Mouse (Mus musculus): ENCODE measurements around the gene Ovol2.

The Ovol2 gene

GRCm38 (mm10) chr2:144324218-144324617 lies 7.7 kb downstream of the Ovol2 start:
- DNase-seq (ENCODE audit: low spot score in 2 of 2) = no peak

GRCm38 (mm10) chr2:144311372-144311771 lies 20.6 kb downstream of the Ovol2 start:
- DNase-seq (ENCODE audit: low spot score in 2 of 2) = no peak

DNA sequence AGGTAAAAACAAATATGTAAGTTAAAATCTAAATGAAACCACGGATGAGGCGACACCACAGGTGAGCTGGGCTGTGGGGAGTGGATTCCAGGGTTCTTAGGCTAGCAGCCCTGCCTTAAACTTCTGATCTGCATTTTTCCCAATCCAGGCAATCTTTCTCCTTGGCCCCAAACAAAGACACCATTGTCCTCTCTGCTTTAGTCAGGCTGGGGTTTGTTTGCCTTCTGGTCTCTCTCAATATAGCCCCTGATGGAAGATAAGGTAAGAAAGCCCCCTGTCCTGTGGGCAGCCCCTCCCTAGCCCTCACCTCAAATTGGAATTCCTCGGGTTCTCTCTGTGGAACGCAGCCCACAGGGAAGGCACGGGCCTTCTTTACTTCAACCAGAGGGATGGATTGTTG lies 21.7 kb downstream of the Ovol2 start:
- no peak for DNase-seq (ENCODE audit: low spot score in 2 of 2)

DNA sequence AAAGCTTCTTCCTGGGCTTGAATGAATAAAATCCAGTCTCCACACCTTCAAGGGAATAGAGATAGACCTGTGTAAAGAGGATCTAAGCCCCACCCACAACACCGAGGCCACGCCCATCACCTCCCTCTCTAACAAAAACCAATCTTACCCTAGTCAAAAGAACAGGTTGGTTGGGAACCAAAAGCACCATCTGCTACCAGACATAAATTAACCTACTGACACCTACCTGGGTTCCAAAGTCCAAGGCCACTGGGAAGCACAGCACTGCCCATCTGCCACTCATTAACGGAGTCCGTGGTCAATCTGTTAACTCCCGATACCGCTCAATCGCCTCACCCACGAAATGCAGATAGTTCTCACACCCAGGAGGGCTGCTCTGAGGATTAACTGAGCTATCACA lies 23.4 kb downstream of the Ovol2 start:
- no peak for DNase-seq (ENCODE audit: low spot score in 2 of 2)

GRCm38 (mm10) chr2:144305721-144306294 lies 26.1 kb downstream of the Ovol2 start:
- DNase-seq (ENCODE audit: low spot score in 2 of 2) = no peak

DNA sequence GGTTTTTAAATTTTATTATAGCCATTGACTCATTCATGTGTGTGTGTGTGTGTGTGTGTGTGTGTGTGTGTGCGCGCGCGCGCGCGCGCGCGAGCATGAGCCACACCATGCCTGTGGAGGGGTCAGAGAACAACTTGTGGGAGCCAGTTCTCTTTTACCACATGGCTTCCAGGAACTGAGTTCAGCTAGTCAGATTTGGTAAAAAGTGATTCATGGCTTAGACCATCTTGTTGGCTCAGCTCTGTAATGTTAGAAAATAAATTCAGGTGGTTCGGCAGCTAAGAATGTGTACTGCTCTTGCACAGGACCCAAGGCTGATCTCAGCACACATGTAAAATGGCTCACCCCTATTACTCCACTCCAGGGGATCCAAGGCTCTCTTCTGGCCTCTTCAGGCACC lies 30.8 kb downstream of the Ovol2 start:
- DNase-seq (ENCODE audit: low spot score in 2 of 2) = no peak

DNA sequence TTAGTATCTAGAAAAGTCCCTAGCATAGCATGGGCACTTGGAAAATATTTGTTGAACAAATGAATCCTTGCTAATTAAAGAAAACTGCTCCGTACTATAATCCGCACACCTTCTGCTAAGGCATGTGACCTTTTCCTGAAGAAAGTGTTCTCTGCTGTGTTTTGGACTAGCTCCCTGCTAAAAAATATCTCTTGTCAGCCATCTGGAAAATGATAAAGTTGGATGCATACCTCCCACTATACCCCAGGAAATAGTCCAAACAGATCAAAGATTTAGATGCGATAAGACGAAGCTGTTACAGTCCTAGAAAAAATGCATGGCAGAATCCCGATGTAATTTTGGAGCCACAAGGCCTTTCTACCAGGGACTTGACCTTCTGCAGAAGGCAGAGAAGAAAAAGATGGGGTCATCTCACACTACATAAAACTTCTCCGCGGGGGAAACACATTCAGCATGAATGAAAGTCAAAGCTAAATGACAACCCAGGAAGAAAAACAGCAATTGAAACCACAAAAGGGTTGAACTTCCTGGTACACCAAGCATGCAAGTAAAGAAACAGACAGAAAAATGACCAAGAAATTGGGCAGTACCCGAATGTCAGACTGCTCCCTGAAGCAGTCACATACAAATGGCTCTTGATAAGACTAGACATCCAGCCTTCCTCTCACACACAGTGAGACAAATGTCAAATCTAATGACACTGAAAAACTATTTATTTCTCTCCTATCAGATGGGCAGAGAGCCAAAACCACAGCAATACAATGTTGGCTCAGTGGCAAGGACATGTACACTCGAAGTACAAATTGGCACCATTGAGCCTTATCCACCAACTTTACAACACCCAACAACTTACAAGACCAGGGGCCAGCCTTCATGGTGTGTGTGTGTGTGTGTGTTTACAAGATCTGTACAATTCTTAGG lies 31.9 kb downstream of the Ovol2 start:
- peak in 1 of 2 experiments; percentile 12 for DNase-seq (ENCODE audit: low spot score in 2 of 2)

DNA sequence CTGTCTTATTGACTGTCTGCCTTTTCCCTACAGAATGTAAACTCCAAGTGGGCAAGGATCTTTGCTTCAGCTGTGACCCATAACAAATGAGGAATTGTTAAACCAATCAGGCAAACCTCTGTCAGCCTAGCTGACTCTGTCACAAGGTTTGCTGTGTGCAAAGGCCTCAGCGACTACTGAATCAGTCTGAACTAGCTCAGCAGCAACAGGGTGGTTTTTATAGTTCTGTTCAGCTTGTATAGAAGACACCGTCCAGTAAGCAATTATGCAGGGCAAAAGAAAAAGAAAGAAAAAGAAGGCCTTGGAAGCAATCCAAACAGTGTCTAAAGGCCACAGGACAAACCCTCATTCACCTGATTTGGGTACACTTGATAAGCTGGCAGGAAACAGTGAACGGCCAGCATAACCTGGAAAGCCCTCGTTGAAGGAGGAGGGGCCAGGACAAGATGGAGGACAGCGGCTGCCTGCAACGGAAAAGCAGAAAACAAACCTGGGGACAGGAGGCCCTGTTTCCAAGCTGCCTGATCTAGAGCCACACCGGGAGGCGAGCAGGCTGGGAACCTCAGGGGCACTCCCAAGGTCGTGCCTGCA lies 36.7 kb downstream of the Ovol2 start:
- DNase-seq (ENCODE audit: low spot score in 2 of 2) = no peak

- DNase-seq (ENCODE audit: low spot score in 2 of 2) = no peak
Measured at GRCm38 (mm10) chr2:144291600-144292305, 40.2 kb downstream of the Ovol2 start.

- no peak for DNase-seq (ENCODE audit: low spot score in 2 of 2)
Measured at GRCm38 (mm10) chr2:144290321-144290720, 41.6 kb downstream of the Ovol2 start.

GRCm38 (mm10) chr2:144281417-144281816 lies 50.5 kb downstream of the Ovol2 start:
- no peak for DNase-seq (ENCODE audit: low spot score in 2 of 2)

DNA sequence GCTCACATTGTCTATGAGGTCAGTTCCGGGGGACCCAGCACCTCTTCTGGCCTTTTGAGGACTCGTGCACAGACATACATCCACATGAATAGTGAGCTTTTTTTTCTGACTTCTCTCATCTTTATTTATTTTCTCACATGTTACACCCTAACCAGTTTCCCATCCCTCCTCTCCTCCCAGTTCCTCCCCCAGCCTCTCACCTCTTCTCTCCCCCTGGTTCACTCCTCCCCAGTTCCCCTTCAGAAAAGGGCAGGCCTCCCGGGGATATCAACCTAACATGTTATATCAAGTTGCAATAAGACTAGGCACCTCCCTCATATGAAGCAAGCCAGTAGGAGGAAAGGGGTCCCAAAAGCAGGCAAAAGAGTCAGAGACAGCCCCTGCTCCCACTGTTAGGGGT lies 51.4 kb downstream of the Ovol2 start:
- DNase-seq (ENCODE audit: low spot score in 2 of 2) = no peak

- DNase-seq (ENCODE audit: low spot score in 2 of 2) = peak; percentile 21 to 33
Measured at GRCm38 (mm10) chr2:144279742-144280141, 52.2 kb downstream of the Ovol2 start.

GRCm38 (mm10) chr2:144276885-144277284 lies 55.1 kb downstream of the Ovol2 start:
- no peak for DNase-seq (ENCODE audit: low spot score in 2 of 2)

- no peak for DNase-seq (ENCODE audit: low spot score in 2 of 2)
Measured at GRCm38 (mm10) chr2:144274741-144275140, 57.2 kb downstream of the Ovol2 start.

- DNase-seq (ENCODE audit: low spot score in 2 of 2) = no peak
Measured at GRCm38 (mm10) chr2:144272088-144272487, 59.9 kb downstream of the Ovol2 start.

DNA sequence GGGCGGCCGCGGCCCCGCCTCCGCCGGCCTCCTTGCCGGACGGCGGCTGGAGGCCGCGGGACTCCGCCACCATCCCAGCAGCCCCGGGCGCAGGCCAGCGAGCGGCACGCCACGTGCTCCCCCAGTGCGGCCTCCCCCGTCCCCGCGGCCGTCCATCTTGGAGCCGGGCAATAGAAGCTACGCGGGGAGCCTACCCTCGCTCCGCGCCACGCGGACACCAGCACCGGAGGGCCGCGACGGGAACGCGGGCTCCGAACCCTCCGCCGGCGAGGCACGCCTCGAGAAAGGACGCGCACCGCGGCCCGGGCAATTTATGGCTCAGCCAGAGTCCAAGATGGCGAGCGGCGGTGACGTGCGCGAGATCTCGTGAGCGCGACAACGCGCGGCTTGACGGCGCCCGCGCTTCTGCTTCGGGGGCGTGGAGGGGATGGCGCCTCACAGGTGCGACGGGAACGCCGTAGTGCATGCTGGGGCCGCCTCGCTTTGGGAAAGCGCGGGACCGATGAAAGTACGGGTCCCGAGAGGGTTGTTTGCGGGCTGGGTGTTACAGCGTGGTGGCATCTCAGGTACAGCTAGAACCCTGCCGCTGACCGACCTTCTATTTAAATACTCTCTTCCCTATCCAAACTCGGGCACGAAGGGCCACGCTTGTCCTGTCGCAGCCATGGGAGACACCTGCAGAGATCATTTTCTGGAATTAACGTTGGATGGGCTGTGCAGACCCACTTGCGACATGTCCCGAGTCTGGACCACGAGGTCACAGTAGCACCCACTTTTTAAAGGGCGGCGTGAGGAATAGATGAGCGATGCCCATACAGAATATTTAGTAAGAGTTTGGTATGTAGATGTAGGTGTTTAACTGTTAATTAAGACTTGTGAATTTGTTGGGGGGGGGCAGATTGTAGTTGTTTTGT lies 61.2 kb downstream of the Ovol2 start, which contains the start of the genes Mgme1 and Snx5:
Mgme1 (plus strand) TSS at position 157 of the 914 bp plus-strand sequence.
Snx5 (minus strand) TSS at position 400 of the 914 bp plus-strand sequence.
- peak; percentile 93 to 94 for DNase-seq (ENCODE audit: low spot score in 2 of 2)

DNA sequence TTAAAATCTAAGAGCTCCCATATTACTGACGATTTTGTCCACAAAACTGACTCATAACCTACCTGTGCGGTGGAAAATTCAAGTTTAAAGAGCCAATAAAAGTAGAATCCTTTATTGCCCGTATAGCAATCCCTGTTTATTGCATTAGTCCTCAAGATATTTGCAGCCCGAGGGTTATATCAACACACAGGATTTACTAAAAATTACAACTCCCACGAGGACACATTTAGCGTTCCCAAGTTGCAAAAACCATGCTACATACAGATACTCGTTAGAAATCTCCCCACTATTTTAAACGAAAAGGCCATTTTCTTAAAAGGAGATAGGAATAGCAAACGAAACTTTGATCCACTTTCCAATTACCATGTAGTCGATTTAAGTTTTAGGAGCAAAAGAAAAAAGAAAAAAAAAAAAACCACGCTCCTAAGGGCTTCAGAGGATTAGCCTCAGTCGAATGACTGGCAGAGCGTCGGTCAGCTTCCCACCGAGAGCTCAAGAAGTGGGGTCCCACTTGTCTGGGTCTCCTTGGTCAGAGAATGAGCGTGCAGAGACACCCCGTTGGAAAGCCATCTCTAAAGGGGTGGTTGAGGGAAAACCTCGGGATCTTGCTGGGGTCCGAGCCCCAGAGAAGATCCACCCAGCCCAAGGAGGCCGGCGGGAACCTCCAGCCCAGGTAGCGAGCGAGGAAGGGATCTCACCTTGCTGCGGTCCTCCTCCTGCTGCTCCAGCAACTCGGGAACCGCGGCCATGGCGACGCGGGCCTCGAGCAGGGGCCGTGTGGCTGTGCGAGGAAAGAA lies 62.1 kb downstream of the Ovol2 start:
- DNase-seq (ENCODE audit: low spot score in 2 of 2) = no peak

GRCm38 (mm10) chr2:144269306-144269650 lies 62.7 kb downstream of the Ovol2 start:
- DNase-seq (ENCODE audit: low spot score in 2 of 2) = no peak
